8 mouse cellular contexts compared by ENCODE assay signal in the genomic region with DNA sequence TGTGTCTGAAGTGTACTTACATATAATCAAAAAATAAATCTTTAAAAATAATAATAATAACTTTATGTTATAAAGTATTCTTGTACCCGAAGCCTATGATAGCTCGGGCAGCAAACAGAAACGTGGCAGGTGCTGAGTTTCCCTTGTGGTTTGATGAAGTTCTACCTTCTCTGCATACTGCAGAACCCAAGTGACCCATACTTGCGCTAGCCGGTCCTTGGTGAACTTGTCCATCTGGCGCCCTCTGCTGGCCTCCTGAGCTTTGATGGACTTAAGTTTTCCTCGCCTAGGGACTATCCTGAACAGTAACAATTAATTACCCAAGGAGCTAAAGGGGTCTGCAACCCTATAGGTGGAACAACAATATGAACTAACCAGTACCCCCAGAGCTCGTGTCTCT. TPM values are rescaled to one million over a fixed set of nuclear protein-coding genes. Genes with fewer than 3 reads are reported as not detected.
A peak's percentile ranks its signal among the peaks of the same experiment; 100 is the strongest.
DNase-seq lines count a peak whose midpoint lies in the region; ATAC-seq and TF ChIP-seq lines count a peak whose summit lies in the region.

No protein-coding gene starts in this region.

- H3K9me3 ChIP-seq in midbrain, embryonic 14.5 days (ENCODE audit: control insufficient read depth, low read length), result peaks cover 4% of the 10 kb centered on the region; the same call in 1 of the 2 replicates
- no peaks in the 10 kb centered on the region for H3K9me3 ChIP-seq in midbrain, embryonic 13.5 days
- no peaks in the 10 kb centered on the region for H3K9me3 ChIP-seq in embryonic facial prominence, embryonic 11.5 days (replicated peaks; ENCODE audit: control insufficient read depth, low read length)
- H3K9me3 ChIP-seq in intestine, postnatal 0 days (ENCODE audit: control insufficient read depth), result no peaks in the 10 kb centered on the region

- H3K9ac ChIP-seq in midbrain, embryonic 14.5 days (replicated peaks; ENCODE audit: low read length), result no peak overlapping the region
- no peak overlapping the region for H3K9ac ChIP-seq in midbrain, embryonic 13.5 days (replicated peaks)
- H3K9ac ChIP-seq in embryonic facial prominence, embryonic 11.5 days (replicated peaks; ENCODE audit: low read length), result no peak overlapping the region
- no peak overlapping the region for H3K9ac ChIP-seq in intestine, postnatal 0 days (ENCODE audit: low read depth, low read length)

- H3K27me3 ChIP-seq in midbrain, embryonic 14.5 days (ENCODE audit: control insufficient read depth, insufficient read depth, low read length), result no peaks in the 10 kb centered on the region
- no peaks in the 10 kb centered on the region for H3K27me3 ChIP-seq in midbrain, embryonic 13.5 days
- H3K27me3 ChIP-seq in embryonic facial prominence, embryonic 11.5 days (ENCODE audit: control insufficient read depth, insufficient read depth, low read length), result no peaks in the 10 kb centered on the region
- no peaks in the 10 kb centered on the region for H3K27me3 ChIP-seq in intestine, postnatal 0 days (replicated peaks; ENCODE audit: control insufficient read depth, insufficient read depth, low read length)
- H3K27me3 ChIP-seq in small intestine, adult 2 months (ENCODE audit: control insufficient read depth, insufficient read depth, low read length), result no peaks in the 10 kb centered on the region

- no peak overlapping the region for H3K4me3 ChIP-seq in midbrain, embryonic 14.5 days (replicated peaks; ENCODE audit: low read depth, low read length)
- H3K4me3 ChIP-seq in midbrain, embryonic 13.5 days (replicated peaks), result no peak overlapping the region
- no peak overlapping the region for H3K4me3 ChIP-seq in embryonic facial prominence, embryonic 11.5 days (ENCODE audit: low read depth, low read length)
- no peak overlapping the region for H3K4me3 ChIP-seq in intestine, postnatal 0 days (ENCODE audit: low read depth, low read length)
- H3K4me3 ChIP-seq in lung, adult 2 months (replicated peaks; ENCODE audit: extremely low read depth, low read depth, low read length), result no peak overlapping the region
- no peak overlapping the region for H3K4me3 ChIP-seq in small intestine, adult 2 months (ENCODE audit: low read depth, low read length)

- H3K27ac ChIP-seq in midbrain, embryonic 14.5 days (replicated peaks; ENCODE audit: low read depth, low read length), result no peak overlapping the region
- no peak overlapping the region for H3K27ac ChIP-seq in midbrain, embryonic 13.5 days
- H3K27ac ChIP-seq in embryonic facial prominence, embryonic 11.5 days (replicated peaks; ENCODE audit: low read depth, low read length), result no peak overlapping the region
- H3K27ac ChIP-seq in intestine, postnatal 0 days (ENCODE audit: low read depth, low read length), result no peak overlapping the region
- H3K27ac ChIP-seq in small intestine, adult 2 months (ENCODE audit: insufficient read depth, low read depth, low read length), result no peak overlapping the region

- H3K4me2 ChIP-seq in midbrain, embryonic 14.5 days (ENCODE audit: low read length), result no peak overlapping the region
- H3K4me2 ChIP-seq in midbrain, embryonic 13.5 days (replicated peaks), result no peak overlapping the region
- no peak overlapping the region for H3K4me2 ChIP-seq in embryonic facial prominence, embryonic 11.5 days (ENCODE audit: low read depth, low read length)
- no peak overlapping the region for H3K4me2 ChIP-seq in intestine, postnatal 0 days (replicated peaks; ENCODE audit: low read depth)

- no peaks in the 10 kb centered on the region for H3K4me1 ChIP-seq in midbrain, embryonic 14.5 days (ENCODE audit: control insufficient read depth, insufficient read depth, low read length)
- H3K4me1 ChIP-seq in midbrain, embryonic 13.5 days (replicated peaks), result no peaks in the 10 kb centered on the region
- H3K4me1 ChIP-seq in embryonic facial prominence, embryonic 11.5 days (ENCODE audit: control insufficient read depth, insufficient read depth, low read length), result no peaks in the 10 kb centered on the region
- peaks cover 2% of the 10 kb centered on the region; the same call in 1 of the 2 replicates for H3K4me1 ChIP-seq in intestine, postnatal 0 days (replicated peaks; ENCODE audit: control insufficient read depth, insufficient read depth, low read length)
- no peaks in the 10 kb centered on the region for H3K4me1 ChIP-seq in lung, adult 2 months (ENCODE audit: control insufficient read depth, insufficient read depth, low read length)
- no peaks in the 10 kb centered on the region for H3K4me1 ChIP-seq in small intestine, adult 2 months (ENCODE audit: control insufficient read depth, insufficient read depth, insufficient read length, low read length)

- DNase-seq in midbrain, embryonic 14.5 days, result peak; percentile 70
- peak; percentile 78 for DNase-seq in adrenal gland, postnatal 25 days
- peak; percentile 62 for DNase-seq in embryonic facial prominence, embryonic 11.5 days (ENCODE audit: low spot score)
- peak; percentile 79 for DNase-seq in lung, adult 2 months

- no peak for TF ChIP-seq POLR2A in lung, adult 2 months (IDR thresholded peaks at IDR 0.05; ENCODE audit: borderline replicate concordance, extremely low read depth, low read depth, low read length)
- no peak for TF ChIP-seq POLR2A in small intestine, adult 2 months (IDR thresholded peaks at IDR 0.05; ENCODE audit: low read depth, low read length)

- no peaks in the 10 kb centered on the region for H3K36me3 ChIP-seq in midbrain, embryonic 14.5 days (ENCODE audit: control insufficient read depth, insufficient read depth, low read length)
- no peaks in the 10 kb centered on the region for H3K36me3 ChIP-seq in midbrain, embryonic 13.5 days
- H3K36me3 ChIP-seq in embryonic facial prominence, embryonic 11.5 days (replicated peaks; ENCODE audit: control insufficient read depth, insufficient read depth, low read depth, low read length), result no peaks in the 10 kb centered on the region
- H3K36me3 ChIP-seq in intestine, postnatal 0 days (ENCODE audit: control insufficient read depth, insufficient read depth), result no peaks in the 10 kb centered on the region
- no peaks in the 10 kb centered on the region for H3K36me3 ChIP-seq in small intestine, adult 2 months (ENCODE audit: control insufficient read depth, insufficient read depth, low read length)

- peak; percentile 82 for TF ChIP-seq CTCF in intestine, postnatal 0 days (IDR thresholded peaks at IDR 0.05; ENCODE audit: low read depth)
- peak; percentile 86 for TF ChIP-seq CTCF in lung, adult 2 months (IDR thresholded peaks at IDR 0.05; ENCODE audit: insufficient read depth, low read length)
- TF ChIP-seq CTCF in small intestine, adult 2 months (IDR thresholded peaks at IDR 0.05; ENCODE audit: extremely low read depth, insufficient read length, insufficient replicate concordance, low read depth, low read length), result peak; percentile 76; the same call in 1 of the 2 replicates

- WGBS in midbrain, embryonic 14.5 days, result 49% methylated on average over 8 of the region's 8 CpGs
- WGBS in midbrain, embryonic 13.5 days, result 47% methylated on average over 8 of the region's 8 CpGs
- WGBS in embryonic facial prominence, embryonic 11.5 days, result 43% methylated on average over 7 of the region's 8 CpGs
- 42% methylated on average over 8 of the region's 8 CpGs for WGBS in intestine, postnatal 0 days
- 36% methylated on average over 8 of the region's 8 CpGs for WGBS in lung, adult 2 months
- WGBS in small intestine, adult 2 months, result 23% methylated on average over 8 of the region's 8 CpGs

- no peak for ATAC-seq in midbrain, embryonic 14.5 days (ENCODE audit: low FRiP score, low TSS enrichment)
- no peak for ATAC-seq in midbrain, embryonic 13.5 days
- ATAC-seq in embryonic facial prominence, embryonic 11.5 days (replicated peaks; ENCODE audit: insufficient number of reproducible peaks, low FRiP score, low TSS enrichment, low read depth), result no peak
- peak; percentile 45; the same call in 1 of the 2 replicates for ATAC-seq in intestine, postnatal 0 days
- ATAC-seq in erythroblast, adult 5-6 weeks (replicated peaks; ENCODE audit: low FRiP score, poor library complexity, severe bottlenecking), result no peak

RNA-seq across cellular contexts. Expression of gene Prkaa2, which starts 12.7 kb away (rescaled TPM):
- 17.8 and 19.4 TPM in 2 replicates for polyA plus RNA-seq in midbrain, embryonic 14.5 days (2014; fragmentation: Nextera tagmentation; extraction: Ambion mirVana)
- 9.8 and 11.1 TPM in 2 replicates for polyA plus RNA-seq in midbrain, embryonic 13.5 days (2015; fragmentation: Nextera tagmentation; extraction: Ambion mirVana)
- total RNA-seq in adrenal gland, postnatal 25 days (2021), result 11.7 and 13.2 TPM in 2 replicates
- 1.5 and 1.6 TPM in 2 replicates for polyA plus RNA-seq in embryonic facial prominence, embryonic 11.5 days (2014; fragmentation: Nextera tagmentation; extraction: Ambion mirVana)
- 10.2 and 10.9 TPM in 2 replicates for polyA plus RNA-seq in intestine, postnatal 0 days (2015; fragmentation: Nextera tagmentation; extraction: Ambion mirVana)
- polyA plus RNA-seq in lung, adult 2 months (2012; rRNA removed), result 2.7 and 5.2 TPM in 2 replicates
- 1.0 and 1.2 TPM in 2 replicates for polyA plus RNA-seq in small intestine, adult 2 months (2012; rRNA removed)
- total RNA-seq in erythroblast, adult 5-6 weeks (2015; ENCODE audit: low replicate concordance), result 0.21 TPM in 1 of 2 replicates, not detected in the other
- 0.09 TPM in 1 of 2 replicates, not detected in the other for total RNA-seq in erythroblast, adult 5-6 weeks (2017; ENCODE audit: low replicate concordance)

RNA-seq across cellular contexts. Expression of gene Plpp3, which starts 34.7 kb away (rescaled TPM):
- polyA plus RNA-seq in midbrain, embryonic 14.5 days (2014; fragmentation: Nextera tagmentation; extraction: Ambion mirVana), result 51.7 and 62.4 TPM in 2 replicates
- 58.5 TPM in 2 replicates for polyA plus RNA-seq in midbrain, embryonic 13.5 days (2015; fragmentation: Nextera tagmentation; extraction: Ambion mirVana)
- 340 and 406 TPM in 2 replicates for total RNA-seq in adrenal gland, postnatal 25 days (2021)
- 73.5 and 79.3 TPM in 2 replicates for polyA plus RNA-seq in embryonic facial prominence, embryonic 11.5 days (2014; fragmentation: Nextera tagmentation; extraction: Ambion mirVana)
- polyA plus RNA-seq in intestine, postnatal 0 days (2015; fragmentation: Nextera tagmentation; extraction: Ambion mirVana), result 84.1 and 84.3 TPM in 2 replicates
- polyA plus RNA-seq in lung, adult 2 months (2012; rRNA removed), result 170 and 187 TPM in 2 replicates
- polyA plus RNA-seq in small intestine, adult 2 months (2012; rRNA removed), result 29.8 and 48.5 TPM in 2 replicates
- 0.58 TPM in 1 of 2 replicates, not detected in the other for total RNA-seq in erythroblast, adult 5-6 weeks (2015; ENCODE audit: low replicate concordance)
- 0.09 TPM in 1 of 2 replicates, not detected in the other for total RNA-seq in erythroblast, adult 5-6 weeks (2017; ENCODE audit: low replicate concordance)
